Mouse (Mus musculus): Measurements from ENCODE around the gene Xrra1. TPM values are rescaled to one million over a fixed set of nuclear protein-coding genes. Genes with fewer than 3 reads are reported as not detected.
"Not testable (repeated sequence)": the region's sequence is repeated elsewhere in the genome, so short reads cannot be mapped to it uniquely, and the experiment has no call there.

The Xrra1 gene
- polyA plus RNA-seq (2016; fragmentation: Nextera tagmentation; extraction: Ambion mirVana), result 0.37 and 0.67 TPM in 2 replicates

DNA sequence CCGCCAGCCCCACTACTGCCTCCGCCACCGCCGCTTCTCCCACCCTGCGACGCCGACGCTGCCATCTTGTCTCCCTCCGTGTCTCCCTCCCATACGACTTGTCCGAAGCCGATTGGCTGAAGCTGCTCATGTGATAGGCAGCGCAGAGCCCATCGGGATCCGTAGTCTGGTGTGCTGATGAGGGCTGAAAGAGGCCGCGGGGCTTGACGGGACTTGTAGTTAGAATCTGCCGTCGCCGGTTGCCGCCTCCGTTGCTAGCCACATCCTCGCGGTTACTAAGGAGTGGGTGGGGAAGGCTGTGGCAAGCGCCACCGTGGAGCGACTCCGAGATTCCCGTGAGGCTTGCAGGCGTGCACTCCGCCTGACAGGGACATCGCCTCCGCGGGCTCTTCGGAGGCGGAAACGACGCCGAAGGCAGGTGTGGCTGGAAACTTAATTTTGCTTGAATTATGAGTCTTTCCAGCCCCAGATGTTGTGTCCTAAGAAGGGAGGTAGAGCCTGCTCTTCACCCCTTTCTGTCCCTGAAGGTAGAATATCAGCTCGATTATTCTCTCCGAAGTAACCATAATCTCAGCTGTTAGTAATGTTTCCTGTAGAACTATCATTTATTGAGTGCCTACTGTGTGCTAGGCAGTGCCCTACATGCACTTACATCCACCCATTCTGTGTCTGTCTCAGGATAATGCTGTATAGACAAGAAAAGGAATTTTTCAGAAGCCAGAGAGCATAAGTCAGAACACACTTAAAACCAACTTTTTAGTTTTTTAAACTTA, at the start of gene Xrra1:
TSS of gene Xrra1 (plus strand) at position 304 of the 773 bp plus-strand sequence.
- Histone ChIP-seq H3K9ac (peak within 1 kb of the TSS; percentile 84), H3K4me1 (peaks cover 26% of the 10 kb centered on the region), H3K4me2 (peak within 1 kb of the TSS; percentile 87), H3K9me3 (no peaks in the 10 kb centered on the region), H3K36me3 (replicated peaks) (peaks cover 22% of the 10 kb centered on the region), H3K4me3 (replicated peaks) (peak within 1 kb of the TSS; percentile 85), H3K27me3 (no peaks in the 10 kb centered on the region), H3K27ac (peak within 1 kb of the TSS; percentile 76)
- WGBS, result under 1% methylated on average over 42 of the region's 42 CpGs
- peak; percentile 98 for ATAC-seq (ENCODE audit: low FRiP score)

DNA sequence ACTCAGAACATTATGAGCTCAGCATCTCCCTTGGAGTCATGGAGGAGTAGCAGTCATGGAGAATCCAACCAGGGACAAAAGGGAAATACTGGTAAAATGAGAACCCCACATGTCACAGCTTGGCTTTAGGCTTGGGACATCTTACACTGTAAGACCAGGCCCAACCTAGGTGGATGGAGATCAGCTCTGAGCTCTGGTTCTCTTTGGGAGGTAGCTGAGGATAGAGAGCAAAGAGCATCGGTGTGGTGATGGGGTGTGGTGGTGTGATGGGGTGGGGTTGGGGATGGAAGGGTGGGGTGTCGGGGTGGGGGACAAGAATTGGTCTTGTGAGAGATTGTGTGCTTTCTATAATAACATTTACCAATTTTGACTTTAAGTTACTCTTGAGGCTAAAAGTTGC, 48.1 kb upstream of the Xrra1 start:
- no peaks in the 10 kb centered on the region for H3K27me3 ChIP-seq
- no peak overlapping the region for H3K4me3 ChIP-seq (replicated peaks)
- H3K36me3 ChIP-seq (replicated peaks), result no peaks in the 10 kb centered on the region
- no peaks in the 10 kb centered on the region for H3K9me3 ChIP-seq
- H3K9ac ChIP-seq, result no peak overlapping the region
- 92% methylated on average over 2 of the region's 2 CpGs for WGBS
- H3K27ac ChIP-seq, result no peak overlapping the region
- no peak overlapping the region for H3K4me2 ChIP-seq
- no peaks in the 10 kb centered on the region for H3K4me1 ChIP-seq
- ATAC-seq (ENCODE audit: low FRiP score), result no peak

DNA sequence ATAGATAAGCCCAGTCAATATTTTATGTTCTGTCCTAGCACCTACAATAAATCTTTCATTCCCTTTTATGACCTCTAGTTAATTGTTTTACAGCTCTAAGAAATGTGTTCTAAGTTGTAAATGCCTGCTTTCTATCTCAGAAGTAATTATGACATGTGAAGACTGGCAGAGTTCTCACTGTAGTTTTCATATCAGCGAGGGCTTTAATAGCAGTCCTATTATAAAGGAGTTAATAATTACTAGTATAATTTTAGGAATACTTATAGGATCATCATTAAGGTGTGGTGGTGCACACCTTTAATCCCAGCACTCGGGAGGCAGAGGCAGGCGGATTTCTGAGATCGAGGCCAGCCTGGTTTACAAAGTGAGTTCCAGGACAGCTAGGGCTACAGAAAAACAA, 47.3 kb upstream of the Xrra1 start:
- WGBS, result 90% methylated on average over 4 of the region's 4 CpGs
- ATAC-seq (ENCODE audit: low FRiP score), result no peak
- no peak overlapping the region for H3K4me2 ChIP-seq
- no peak overlapping the region for H3K9ac ChIP-seq
- H3K4me3 ChIP-seq (replicated peaks), result no peak overlapping the region
- no peak overlapping the region for H3K27ac ChIP-seq
- no peaks in the 10 kb centered on the region for H3K36me3 ChIP-seq (replicated peaks)
- no peaks in the 10 kb centered on the region for H3K27me3 ChIP-seq
- no peaks in the 10 kb centered on the region for H3K4me1 ChIP-seq
- H3K9me3 ChIP-seq, result no peaks in the 10 kb centered on the region

DNA sequence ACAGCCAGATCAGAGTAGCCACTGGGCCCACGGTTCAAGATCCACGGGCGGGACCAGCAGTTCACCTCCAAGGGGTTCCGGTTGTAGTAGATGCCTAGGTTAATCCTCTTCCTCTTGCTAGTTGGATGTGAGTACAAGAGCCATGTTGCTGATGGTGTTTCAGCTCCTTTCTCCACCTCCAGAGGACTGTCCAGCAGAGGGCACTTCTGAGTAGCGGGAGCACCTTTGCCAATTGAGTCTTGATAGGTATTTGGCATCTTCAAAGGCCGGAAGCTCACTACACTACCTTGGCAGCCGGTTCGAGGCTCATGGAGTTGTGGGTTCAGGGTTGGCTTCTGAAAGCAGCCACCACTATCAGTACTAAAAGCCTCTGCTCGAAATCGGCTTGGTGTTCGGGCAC, 45.5 kb upstream of the Xrra1 start:
- ATAC-seq (ENCODE audit: low FRiP score), result no peak
- no peaks in the 10 kb centered on the region for H3K4me1 ChIP-seq
- H3K36me3 ChIP-seq (replicated peaks), result no peaks in the 10 kb centered on the region
- no peak overlapping the region for H3K4me2 ChIP-seq
- H3K9ac ChIP-seq, result no peak overlapping the region
- H3K27ac ChIP-seq, result no peak overlapping the region
- no peaks in the 10 kb centered on the region for H3K27me3 ChIP-seq
- no peak overlapping the region for H3K4me3 ChIP-seq (replicated peaks)
- no peaks in the 10 kb centered on the region for H3K9me3 ChIP-seq
- 92% methylated on average over 11 of the region's 11 CpGs for WGBS

DNA sequence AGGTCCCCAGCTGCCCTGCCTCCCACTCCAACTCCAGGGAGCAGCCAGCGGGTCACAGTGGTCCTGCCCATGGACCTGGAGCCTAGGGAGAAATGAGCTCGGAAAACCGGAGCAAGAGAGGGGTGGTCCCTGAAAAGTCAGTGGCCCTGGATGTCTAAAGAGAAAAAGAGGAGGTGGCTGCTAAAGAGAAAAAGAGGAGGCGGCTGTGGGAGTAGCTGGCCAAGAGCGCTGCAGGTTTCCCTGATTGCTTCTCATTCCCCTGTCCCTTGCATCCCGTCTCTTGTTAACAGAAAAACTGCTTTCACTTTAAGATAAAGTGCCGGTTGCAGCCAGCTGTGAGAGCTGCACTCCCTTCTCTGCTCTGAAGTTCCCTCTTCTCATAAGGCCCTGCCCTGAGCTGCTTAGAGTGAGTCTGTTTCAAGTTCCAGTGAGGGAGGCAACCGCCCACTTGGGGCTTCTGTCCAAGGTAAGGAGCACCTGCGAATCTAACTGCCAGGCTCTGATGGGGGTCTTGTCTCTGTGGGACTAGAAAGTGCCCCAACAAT, 40.7 kb upstream of the Xrra1 start:
- H3K36me3 ChIP-seq (replicated peaks); H3K4me2 ChIP-seq; H3K9me3 ChIP-seq; H3K27me3 ChIP-seq; H3K9ac ChIP-seq; H3K4me3 ChIP-seq (replicated peaks); ATAC-seq (ENCODE audit: low FRiP score); H3K4me1 ChIP-seq; H3K27ac ChIP-seq: not testable (repeated sequence)
- WGBS, result 18% methylated on average over 9 of the region's 9 CpGs

DNA sequence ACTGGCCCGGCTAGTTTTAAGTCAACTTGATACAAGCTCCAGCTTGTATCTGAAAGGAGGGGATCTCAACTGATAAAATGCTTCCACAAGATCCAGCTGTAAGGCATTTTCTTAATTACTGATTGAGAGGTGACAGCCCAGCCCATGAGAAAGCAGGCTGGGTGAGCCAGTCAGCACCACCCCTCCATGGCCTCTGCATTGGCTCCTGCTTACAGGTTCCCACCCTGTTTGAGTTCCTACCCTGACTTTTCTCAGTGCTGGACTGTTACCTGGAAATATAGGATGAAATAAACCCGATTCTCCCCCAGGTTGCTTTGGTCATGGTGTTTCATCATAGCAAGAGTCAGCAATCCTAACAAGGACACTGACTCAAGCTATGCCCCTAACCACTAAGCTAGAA, 37.0 kb upstream of the Xrra1 start:
- no peaks in the 10 kb centered on the region for H3K4me1 ChIP-seq
- WGBS, result 90% methylated on average over 2 of the region's 2 CpGs
- H3K4me2 ChIP-seq, result no peak overlapping the region
- no peaks in the 10 kb centered on the region for H3K27me3 ChIP-seq
- H3K9ac ChIP-seq, result no peak overlapping the region
- no peaks in the 10 kb centered on the region for H3K36me3 ChIP-seq (replicated peaks)
- ATAC-seq (ENCODE audit: low FRiP score), result no peak
- no peak overlapping the region for H3K4me3 ChIP-seq (replicated peaks)
- no peak overlapping the region for H3K27ac ChIP-seq
- H3K9me3 ChIP-seq, result no peaks in the 10 kb centered on the region

DNA sequence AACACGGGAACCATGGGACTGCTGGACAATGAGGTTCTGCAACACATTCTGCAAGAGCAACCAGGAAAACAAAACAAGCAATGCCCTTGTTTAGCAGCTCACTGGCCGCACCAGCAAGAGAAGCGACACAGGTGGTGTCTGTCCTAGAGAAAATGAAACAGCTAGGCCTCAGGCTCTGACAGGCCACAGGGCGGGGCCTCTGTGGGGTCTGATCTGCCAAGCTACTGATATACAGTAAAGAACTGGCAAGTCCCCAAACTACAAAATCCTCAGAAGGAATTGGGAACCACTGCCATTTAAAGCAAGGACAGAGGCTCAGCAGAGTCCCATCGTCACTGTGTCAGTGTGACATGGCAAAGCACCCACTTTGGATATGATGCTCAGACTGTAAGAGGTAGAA, 36.5 kb upstream of the Xrra1 start:
- no peak overlapping the region for H3K9ac ChIP-seq
- no peak overlapping the region for H3K27ac ChIP-seq
- H3K4me3 ChIP-seq (replicated peaks), result no peak overlapping the region
- 83% methylated on average over 5 of the region's 5 CpGs for WGBS
- ATAC-seq (ENCODE audit: low FRiP score), result no peak
- no peaks in the 10 kb centered on the region for H3K9me3 ChIP-seq
- H3K4me2 ChIP-seq, result no peak overlapping the region
- H3K4me1 ChIP-seq, result no peaks in the 10 kb centered on the region
- H3K27me3 ChIP-seq, result no peaks in the 10 kb centered on the region
- no peaks in the 10 kb centered on the region for H3K36me3 ChIP-seq (replicated peaks)

DNA sequence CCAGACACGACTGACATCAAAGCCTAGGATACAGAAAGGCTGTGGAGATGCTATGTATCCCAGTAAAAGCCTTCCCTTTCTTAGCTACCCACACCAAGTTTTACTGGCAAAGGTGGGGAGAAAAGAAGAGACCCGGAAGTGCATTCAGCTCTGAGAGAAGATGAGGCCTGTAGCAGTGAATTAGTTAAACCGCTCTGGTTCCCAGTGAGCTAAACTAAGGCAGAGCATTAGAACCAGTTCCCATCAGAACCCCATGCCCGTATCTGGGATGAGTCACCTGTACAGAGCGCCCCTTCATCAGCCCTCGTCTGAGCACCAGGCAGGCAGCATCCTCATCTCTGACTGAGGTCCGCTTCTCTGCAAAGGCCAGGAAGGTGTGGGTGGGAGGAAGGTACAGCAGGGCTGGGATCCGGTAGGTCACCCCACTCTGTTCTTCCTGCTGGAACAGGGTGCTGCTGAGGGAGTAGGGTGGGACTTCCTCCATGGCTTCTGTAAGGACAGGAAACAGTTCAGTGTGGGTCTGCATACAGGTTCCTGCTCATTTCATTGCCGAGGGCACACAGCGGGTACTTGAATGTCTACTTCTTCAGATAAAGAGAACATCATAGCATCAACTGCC, 35.8 kb upstream of the Xrra1 start:
- Histone ChIP-seq H3K9me3 (no peaks in the 10 kb centered on the region), H3K9ac (no peak overlapping the region), H3K36me3 (replicated peaks) (no peaks in the 10 kb centered on the region), H3K27me3 (no peaks in the 10 kb centered on the region), H3K4me2 (no peak overlapping the region), H3K4me3 (replicated peaks) (no peak overlapping the region), H3K4me1 (peaks cover 6% of the 10 kb centered on the region), H3K27ac (no peak overlapping the region)
- 88% methylated on average over 10 of the region's 10 CpGs for WGBS
- ATAC-seq (ENCODE audit: low FRiP score), result no peak

DNA sequence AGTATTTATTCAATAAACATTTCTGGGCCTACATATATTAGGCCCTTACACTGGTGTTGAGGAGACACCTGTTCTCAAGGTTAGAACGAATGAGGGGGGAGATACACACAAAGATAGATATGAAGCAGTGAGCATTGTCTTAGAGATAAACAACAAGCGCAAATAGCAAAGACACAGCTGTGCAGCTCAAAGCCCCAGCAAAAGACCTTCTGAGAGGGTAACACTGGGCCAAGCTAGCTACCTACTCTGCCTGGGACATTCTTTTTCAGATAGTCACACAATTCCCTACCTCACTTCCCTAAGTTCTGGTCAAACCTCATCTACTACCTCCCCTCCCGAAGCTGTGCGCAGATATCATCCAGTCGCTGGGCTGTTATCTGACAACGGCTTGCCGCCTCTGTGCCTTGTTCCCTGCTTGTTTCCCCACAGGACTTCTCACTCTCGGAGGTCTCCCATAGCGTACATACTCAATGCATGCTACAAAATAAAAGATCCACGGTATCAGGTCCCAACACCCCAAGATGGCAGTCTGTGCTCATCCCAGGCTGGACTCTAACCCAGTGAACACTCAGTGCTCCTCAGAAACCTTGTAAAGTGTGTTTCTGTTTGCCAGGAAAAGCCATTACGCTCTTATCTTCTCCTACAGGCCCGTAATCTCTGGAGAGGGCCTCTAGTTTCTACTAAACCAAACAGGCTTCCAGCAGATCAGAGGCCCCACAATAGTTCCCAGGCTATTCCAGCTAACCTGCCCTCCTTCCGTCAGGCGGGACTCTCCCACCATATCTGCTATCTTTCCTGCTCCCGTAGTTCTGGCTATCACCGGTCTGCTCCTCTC, 34.0 kb upstream of the Xrra1 start:
- H3K27ac ChIP-seq, result no peak overlapping the region

DNA sequence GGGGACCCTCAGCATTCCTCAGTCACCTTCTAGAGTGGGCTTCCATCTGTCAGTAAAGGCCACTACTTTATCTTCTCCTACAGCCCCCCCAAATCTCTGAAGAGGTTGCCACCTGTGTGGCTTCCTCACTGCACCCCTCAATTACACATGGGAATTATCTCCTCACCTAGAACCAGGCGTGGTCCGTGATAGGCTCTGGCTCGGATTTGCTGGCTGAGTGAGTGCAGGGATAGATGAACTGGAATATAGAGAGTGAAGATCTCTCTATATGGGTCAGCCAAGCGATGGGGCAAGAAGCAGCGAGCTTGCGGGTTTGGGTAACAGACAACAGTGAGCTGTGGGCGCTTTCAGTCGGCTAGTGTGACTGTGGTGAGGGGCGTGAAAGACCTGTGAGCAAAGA, 33.4 kb upstream of the Xrra1 start:
- H3K4me1 ChIP-seq, result peaks cover 12% of the 10 kb centered on the region
- no peaks in the 10 kb centered on the region for H3K36me3 ChIP-seq (replicated peaks)
- no peak for ATAC-seq (ENCODE audit: low FRiP score)
- no peaks in the 10 kb centered on the region for H3K9me3 ChIP-seq
- H3K27me3 ChIP-seq, result no peaks in the 10 kb centered on the region
- 86% methylated on average over 9 of the region's 9 CpGs for WGBS
- no peak overlapping the region for H3K4me3 ChIP-seq (replicated peaks)
- no peak overlapping the region for H3K4me2 ChIP-seq
- no peak overlapping the region for H3K27ac ChIP-seq
- H3K9ac ChIP-seq, result no peak overlapping the region

More for the DNA sequence above, 34.0 kb upstream of the Xrra1 start:
- 85% methylated on average over 16 of the region's 16 CpGs for WGBS
- Histone ChIP-seq H3K9ac (no peak overlapping the region), H3K4me2 (no peak overlapping the region), H3K4me1 (peaks cover 12% of the 10 kb centered on the region), H3K4me3 (replicated peaks) (no peak overlapping the region), H3K36me3 (replicated peaks) (no peaks in the 10 kb centered on the region), H3K27me3 (no peaks in the 10 kb centered on the region), H3K9me3 (no peaks in the 10 kb centered on the region)
- ATAC-seq (ENCODE audit: low FRiP score), result no peak

DNA sequence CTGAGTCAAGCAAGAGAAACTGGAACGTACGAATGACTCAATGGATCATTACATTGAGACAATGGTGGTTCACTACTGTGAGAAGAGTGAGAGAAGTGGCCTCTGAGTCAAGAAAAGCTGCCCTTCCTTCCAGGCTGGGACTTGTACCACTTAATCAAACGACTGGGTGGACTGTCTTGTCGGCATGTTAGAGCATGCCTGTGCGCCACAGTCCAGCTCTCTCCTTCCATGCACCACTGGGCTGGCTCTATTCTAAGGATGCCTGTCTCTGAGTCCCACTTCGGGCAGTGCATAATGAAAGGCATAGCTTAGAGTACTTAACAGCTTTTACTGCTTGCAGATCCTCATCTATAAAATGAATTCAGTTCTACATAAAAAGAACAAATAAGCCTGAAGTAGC, 32.8 kb upstream of the Xrra1 start:
- ATAC-seq (ENCODE audit: low FRiP score), result no peak
- no peak overlapping the region for H3K27ac ChIP-seq
- peaks cover 12% of the 10 kb centered on the region for H3K4me1 ChIP-seq
- H3K36me3 ChIP-seq (replicated peaks), result no peaks in the 10 kb centered on the region
- no peak overlapping the region for H3K4me3 ChIP-seq (replicated peaks)
- H3K9ac ChIP-seq, result no peak overlapping the region
- H3K27me3 ChIP-seq, result no peaks in the 10 kb centered on the region
- 62% methylated on average over 6 of the region's 6 CpGs for WGBS
- no peaks in the 10 kb centered on the region for H3K9me3 ChIP-seq
- no peak overlapping the region for H3K4me2 ChIP-seq

DNA sequence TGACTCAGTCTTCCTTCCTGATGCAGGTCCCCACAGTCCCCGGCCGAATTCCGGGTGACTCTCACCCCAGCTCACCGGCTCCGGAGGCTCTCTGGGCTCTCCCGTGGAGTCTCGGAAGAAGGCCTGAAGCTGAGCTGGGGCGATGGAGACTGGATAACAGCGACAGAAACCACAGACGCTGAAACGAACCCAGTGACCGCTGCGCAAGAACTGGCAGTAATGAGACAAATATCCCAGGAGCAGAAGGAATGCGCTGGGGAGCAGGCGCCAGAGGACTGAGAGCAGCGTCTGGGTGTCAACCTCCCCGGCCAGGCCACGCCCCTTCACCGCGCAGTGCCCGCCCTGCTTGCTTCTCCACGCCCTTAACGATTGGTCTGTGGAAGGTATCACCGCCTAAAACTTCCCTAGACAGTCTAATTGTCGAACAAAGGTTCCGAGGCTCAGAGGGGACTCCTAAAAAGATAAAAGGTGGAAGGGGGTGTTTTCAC, 30.8 kb upstream of the Xrra1 start, which contains the start of gene Neu3:
TSS of gene Neu3 (minus strand) at position 335 of the 488 bp plus-strand sequence.
- no peaks in the 10 kb centered on the region for H3K36me3 ChIP-seq (replicated peaks)
- H3K4me2 ChIP-seq, result peak within 1 kb of the TSS; percentile 63
- WGBS, result 1% methylated on average over 26 of the region's 26 CpGs
- H3K9ac ChIP-seq, result peak within 1 kb of the TSS; percentile 59
- peaks cover 12% of the 10 kb centered on the region for H3K4me1 ChIP-seq
- ATAC-seq (ENCODE audit: low FRiP score), result peak; percentile 93
- peak within 1 kb of the TSS; percentile 21; the same call in 1 of the 2 replicates for H3K27ac ChIP-seq
- H3K9me3 ChIP-seq, result no peaks in the 10 kb centered on the region
- H3K4me3 ChIP-seq (replicated peaks), result peak within 1 kb of the TSS; percentile 42
- no peaks in the 10 kb centered on the region for H3K27me3 ChIP-seq
